Comparison of ENCODE assay signal across 17 mouse cellular contexts in genomic region chr5:108790385-108790784, GRCm38 (mm10). TPM values are rescaled to one million over a fixed set of nuclear protein-coding genes. Genes with fewer than 3 reads are reported as not detected.
A peak's percentile ranks its signal among the peaks of the same experiment; 100 is the strongest.
DNase-seq lines count a peak whose midpoint lies in the region; ATAC-seq and TF ChIP-seq lines count a peak whose summit lies in the region.
"Not testable (repeated sequence)": the region's sequence is repeated elsewhere in the genome, so short reads cannot be mapped to it uniquely, and the experiment has no call there.
"Had no signal": no experiment of that assay in that cellular context is flagged by ENCODE, and none has a peak within 500 bp of the region (broad histone marks: within the 10 kb centered on the region; RNA-seq: fewer than 3 reads in every experiment).

No protein-coding gene starts in this region.

- DNase-seq in MEL (ENCODE audit: low read depth, low spot score): peak; percentile 10
- peak; percentile 47 for DNase-seq in adrenal gland, postnatal 14 days
- peak; percentile 27 for DNase-seq in forebrain, embryonic 10.5 days (ENCODE audit: extremely low spot score, low spot score)
- peak; percentile 26 for DNase-seq in hindbrain, embryonic 10.5 days (ENCODE audit: low spot score)
- peak; percentile 3 for DNase-seq in layer of hippocampus, adult 11-12 months (ENCODE audit: low spot score)
- DNase-seq in lung, adult 2 months: peak; percentile 44
- DNase-seq in midbrain, postnatal 0 days (ENCODE audit: low spot score): not testable (repeated sequence)

- H3K4me3 ChIP-seq in MEL (ENCODE audit: control insufficient read depth in 1 of 2, insufficient read depth in 1 of 2, low read depth in 2 of 2, low read length in 2 of 2); forebrain, embryonic 10.5 days; hindbrain, embryonic 10.5 days; lung, adult 2 months (replicated peaks; ENCODE audit: extremely low read depth, low read depth, low read length); midbrain, postnatal 0 days (ENCODE audit: low read depth, low read length); testis, adult 2 months (ENCODE audit: control insufficient read depth, low read depth, low read length): not testable (repeated sequence)

- ATAC-seq in midbrain, postnatal 0 days (ENCODE audit: low FRiP score): not testable (repeated sequence)

- H3K4me1 ChIP-seq in MEL (ENCODE audit: control insufficient read depth in 1 of 2, insufficient read depth in 2 of 2, low read length in 2 of 2); forebrain, embryonic 10.5 days; hindbrain, embryonic 10.5 days (replicated peaks); lung, adult 2 months (ENCODE audit: control insufficient read depth, insufficient read depth, low read length); midbrain, postnatal 0 days (ENCODE audit: insufficient read depth, low read length); testis, adult 2 months (ENCODE audit: control insufficient read depth, insufficient read depth, low read length): not testable (repeated sequence)

- peak; percentile 23 to 44 (median 43); a peak in 5 of 6 replicates for TF ChIP-seq CTCF in MEL (IDR thresholded peaks at IDR 0.05 in 2 of 3, conservative IDR thresholded peaks at IDR 0.05 in 1 of 3; ENCODE audit: control insufficient read depth in 1 of 3, insufficient read depth in 1 of 3, low read depth in 2 of 3, low read length in 3 of 3, poor library complexity in 1 of 3, severe bottlenecking in 1 of 3)
- TF ChIP-seq CTCF in lung, adult 2 months (IDR thresholded peaks at IDR 0.05; ENCODE audit: insufficient read depth, low read length): not testable (repeated sequence)
- peak; percentile 68 for TF ChIP-seq CTCF in midbrain, postnatal 0 days (IDR thresholded peaks at IDR 0.05)
- 0 out of 2 replicates have a peak, but pooled peaks have one; percentile 20 for TF ChIP-seq CTCF in testis, adult 2 months (IDR thresholded peaks at IDR 0.05; ENCODE audit: control insufficient read depth, insufficient read depth, insufficient replicate concordance, low read depth, low read length)

- WGBS in forebrain, embryonic 10.5 days: 38% methylated on average over 1 of the region's 1 CpGs
- WGBS in hindbrain, embryonic 10.5 days: 33% methylated on average over 1 of the region's 1 CpGs
- WGBS in lung, adult 2 months: 33% methylated on average over 1 of the region's 1 CpGs
- 32% methylated on average over 1 of the region's 1 CpGs for WGBS in midbrain, postnatal 0 days

- not testable (repeated sequence) for TF ChIP-seq EP300 in MEL (IDR thresholded peaks at IDR 0.05; ENCODE audit: low read depth in 1 of 2, low read length in 2 of 2)

- peak; percentile 15 for TF ChIP-seq RAD21 in MEL (IDR thresholded peaks at IDR 0.05; ENCODE audit: low read depth, low read length)

- not testable (repeated sequence) for H3K9ac ChIP-seq in MEL (ENCODE audit: control insufficient read depth, low read depth, low read length, poor library complexity, severe bottlenecking); midbrain, postnatal 0 days (replicated peaks; ENCODE audit: low read length, poor library complexity, severe bottlenecking)

- H3K9me3 ChIP-seq in MEL (replicated peaks; ENCODE audit: insufficient read depth, low read length); forebrain, embryonic 10.5 days; hindbrain, embryonic 10.5 days; midbrain, postnatal 0 days (ENCODE audit: low read length): not testable (repeated sequence)

- not testable (repeated sequence) for H3K27me3 ChIP-seq in MEL (ENCODE audit: control insufficient read depth in 1 of 2, insufficient read depth in 2 of 2, low read length in 2 of 2); forebrain, embryonic 10.5 days (ENCODE audit: poor library complexity, severe bottlenecking); hindbrain, embryonic 10.5 days (ENCODE audit: insufficient read depth, poor library complexity, severe bottlenecking); midbrain, postnatal 0 days (ENCODE audit: insufficient read depth, low read length); testis, adult 2 months (ENCODE audit: control insufficient read depth, insufficient read depth, low read length)

- not testable (repeated sequence) for H3K36me3 ChIP-seq in MEL (ENCODE audit: control insufficient read depth in 1 of 2, insufficient read depth in 2 of 2, low read length in 2 of 2); forebrain, embryonic 10.5 days (replicated peaks); hindbrain, embryonic 10.5 days; midbrain, postnatal 0 days (ENCODE audit: insufficient read depth, low read length); testis, adult 2 months (ENCODE audit: control insufficient read depth, insufficient read depth, low read length)

- not testable (repeated sequence) for H3K4me2 ChIP-seq in midbrain, postnatal 0 days (ENCODE audit: low read depth, low read length, poor library complexity, severe bottlenecking)

- H3K79me2 ChIP-seq in MEL (ENCODE audit: control insufficient read depth, insufficient read depth, low read length, poor library complexity): not testable (repeated sequence)

- not testable (repeated sequence) for H3K27ac ChIP-seq in MEL (ENCODE audit: control insufficient read depth, low read depth, low read length); forebrain, embryonic 10.5 days; hindbrain, embryonic 10.5 days; midbrain, postnatal 0 days (ENCODE audit: low read depth, low read length); testis, adult 2 months (ENCODE audit: control insufficient read depth, insufficient read depth, low read depth, low read length)

- not testable (repeated sequence) for TF ChIP-seq POLR2A in MEL (IDR thresholded peaks at IDR 0.05; ENCODE audit: control insufficient read depth in 1 of 2, insufficient read depth in 1 of 2, low read depth in 1 of 2, low read length in 2 of 2, poor library complexity in 1 of 2); lung, adult 2 months (IDR thresholded peaks at IDR 0.05; ENCODE audit: borderline replicate concordance, extremely low read depth, low read depth, low read length); testis, adult 2 months (IDR thresholded peaks at IDR 0.05; ENCODE audit: control insufficient read depth, low read depth, low read length)

TF ChIP-seq in MEL, 35 proteins besides CTCF, POLR2A, EP300 and RAD21:
- peak; percentile 37 for TF ChIP-seq SMC3 (IDR thresholded peaks at IDR 0.05; ENCODE audit: low read depth, low read length)

RNA-seq across cellular contexts. Expression of gene Tmed11, which starts 4.8 kb away (rescaled TPM):
- not detected in 2 replicates for total RNA-seq in MEL (2012; rRNA removed)
- not detected for polyA plus RNA-seq in MEL (2012; ENCODE audit: insufficient read depth in 1 of 2, insufficient read length in 2 of 2, low read depth in 1 of 2, low replicate concordance in 2 of 2, missing spikeins in 1 of 2)
- total RNA-seq in adrenal gland, postnatal 14 days (2021): not detected in 2 replicates
- not detected in 2 replicates for polyA plus RNA-seq in forebrain, embryonic 10.5 days (2016; fragmentation: Nextera tagmentation; extraction: Ambion mirVana)
- not detected in 2 replicates for polyA plus RNA-seq in hindbrain, embryonic 10.5 days (2016; fragmentation: Nextera tagmentation; extraction: Ambion mirVana)
- not detected in 2 replicates for polyA plus RNA-seq in lung, adult 2 months (2012; rRNA removed)
- not detected in 2 replicates for total RNA-seq in midbrain, postnatal 0 days (2014; rRNA removed)
- not detected in 2 replicates for polyA plus RNA-seq in midbrain, postnatal 0 days (2015; fragmentation: Nextera tagmentation; extraction: Ambion mirVana)
- not detected in 2 replicates for polyA plus RNA-seq in testis, adult 2 months (2012; rRNA removed)
- total RNA-seq: gastrocnemius, adult 2 months; left cerebral cortex, adult 8-10 months had no signal
- polyA plus RNA-seq: activated CD4-positive, CD25-positive, alpha-beta regulatory T cell, adult 4 months; cortical plate, adult 2 months; heart, embryonic 11.5 days; hindbrain, embryonic 15.5 days; liver, embryonic 13.5 days; midbrain, embryonic 13.5 days; neural tube, embryonic 14.5 days had no signal

RNA-seq across cellular contexts. Expression of gene Rnf212, which starts 15.6 kb away (rescaled TPM):
- 0.58 TPM in 1 of 2 replicates, not detected in the other for total RNA-seq in MEL (2012; rRNA removed)
- polyA plus RNA-seq in MEL (2012; ENCODE audit: insufficient read depth in 1 of 2, insufficient read length in 2 of 2, low read depth in 1 of 2, low replicate concordance in 2 of 2, missing spikeins in 1 of 2): under 1 TPM in 1 of 2 experiments, not detected in 1; 0.46 TPM
- total RNA-seq in adrenal gland, postnatal 14 days (2021): 0.56 TPM in 1 of 2 replicates, not detected in the other
- polyA plus RNA-seq in forebrain, embryonic 10.5 days (2016; fragmentation: Nextera tagmentation; extraction: Ambion mirVana): 0.27 TPM in 1 of 2 replicates, not detected in the other
- 0.25 TPM in 1 of 2 replicates, not detected in the other for polyA plus RNA-seq in hindbrain, embryonic 10.5 days (2016; fragmentation: Nextera tagmentation; extraction: Ambion mirVana)
- not detected in 2 replicates for polyA plus RNA-seq in lung, adult 2 months (2012; rRNA removed)
- total RNA-seq in midbrain, postnatal 0 days (2014; rRNA removed): not detected in 2 replicates
- polyA plus RNA-seq in midbrain, postnatal 0 days (2015; fragmentation: Nextera tagmentation; extraction: Ambion mirVana): not detected in 2 replicates
- 11.6 and 16.4 TPM in 2 replicates for polyA plus RNA-seq in testis, adult 2 months (2012; rRNA removed)
- total RNA-seq: gastrocnemius, adult 2 months; left cerebral cortex, adult 8-10 months had no signal
- polyA plus RNA-seq: activated CD4-positive, CD25-positive, alpha-beta regulatory T cell, adult 4 months; cortical plate, adult 2 months; hindbrain, embryonic 15.5 days; midbrain, embryonic 13.5 days; neural tube, embryonic 14.5 days had no signal

RNA-seq across cellular contexts. Expression of gene Vmn2r8, which starts 18.3 kb away (rescaled TPM):
- total RNA-seq in MEL (2012; rRNA removed): not detected in 2 replicates
- not detected for polyA plus RNA-seq in MEL (2012; ENCODE audit: insufficient read depth in 1 of 2, insufficient read length in 2 of 2, low read depth in 1 of 2, low replicate concordance in 2 of 2, missing spikeins in 1 of 2)
- not detected in 2 replicates for total RNA-seq in adrenal gland, postnatal 14 days (2021)
- polyA plus RNA-seq in forebrain, embryonic 10.5 days (2016; fragmentation: Nextera tagmentation; extraction: Ambion mirVana): not detected in 2 replicates
- polyA plus RNA-seq in hindbrain, embryonic 10.5 days (2016; fragmentation: Nextera tagmentation; extraction: Ambion mirVana): not detected in 2 replicates
- polyA plus RNA-seq in lung, adult 2 months (2012; rRNA removed): not detected in 2 replicates
- total RNA-seq in midbrain, postnatal 0 days (2014; rRNA removed): not detected in 2 replicates
- not detected in 2 replicates for polyA plus RNA-seq in midbrain, postnatal 0 days (2015; fragmentation: Nextera tagmentation; extraction: Ambion mirVana)
- polyA plus RNA-seq in testis, adult 2 months (2012; rRNA removed): 0.01 TPM in 1 of 2 replicates, not detected in the other
- total RNA-seq: gastrocnemius, adult 2 months; left cerebral cortex, adult 8-10 months had no signal
- polyA plus RNA-seq: activated CD4-positive, CD25-positive, alpha-beta regulatory T cell, adult 4 months; cortical plate, adult 2 months; heart, embryonic 11.5 days; hindbrain, embryonic 15.5 days; liver, embryonic 13.5 days; midbrain, embryonic 13.5 days; neural tube, embryonic 14.5 days had no signal
